Mouse (Mus musculus) skeletal muscle tissue, adult 2 months (tissue): ENCODE data around the gene Rassf5.
"Not testable (repeated sequence)": the region's sequence is repeated elsewhere in the genome, so short reads cannot be mapped to it uniquely, and the experiment has no call there.

ENCODE experiments used
- DNase-seq: peaks from one replicate; pipeline ENCODE4 v3.0.0-alpha.2; 2012; ENCODE audit warnings: low read depth, low spot score

Rassf5 gene

DNA sequence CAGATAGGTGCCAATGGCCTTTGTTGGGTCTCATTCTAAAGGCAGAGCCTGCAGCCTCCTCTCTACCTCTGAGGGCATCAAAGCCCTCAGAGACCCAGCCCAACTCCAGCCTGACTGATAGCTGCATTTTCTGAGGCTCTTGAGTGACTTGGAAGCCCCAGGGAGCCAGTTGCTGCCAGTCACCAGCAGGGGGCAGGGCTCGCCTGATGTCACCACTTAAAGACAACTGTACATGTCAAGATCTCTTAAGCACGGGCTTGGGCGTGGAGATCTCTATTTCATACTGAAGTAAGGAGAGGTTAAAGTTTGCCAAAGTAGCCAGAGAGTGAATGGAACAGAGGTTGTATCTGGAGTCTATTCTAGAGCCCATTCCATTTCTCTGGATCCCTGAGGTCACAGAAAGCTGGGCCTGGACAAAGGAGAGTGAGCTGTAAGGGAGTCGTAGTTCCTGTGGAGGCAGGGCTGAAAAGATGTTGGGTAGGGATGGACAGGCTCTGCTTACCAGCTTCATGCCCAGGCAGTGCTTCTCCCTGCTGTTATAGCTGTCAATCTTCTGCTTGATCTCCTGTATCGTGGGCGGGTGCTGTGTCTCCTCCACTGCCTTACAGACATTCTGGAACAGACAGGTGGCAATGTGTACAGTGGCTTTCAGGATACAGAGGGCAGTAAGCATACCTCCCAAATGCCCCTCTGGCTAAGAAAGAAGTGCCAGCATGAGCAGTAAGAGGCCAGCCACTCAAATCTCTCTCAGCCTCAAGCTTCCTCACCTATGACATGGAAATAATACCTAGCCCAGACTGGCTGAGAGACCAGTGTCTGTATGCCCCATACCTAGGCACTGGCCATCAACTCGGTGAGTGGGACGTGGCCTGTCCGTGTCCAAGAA lies 63.2 kb downstream of the Rassf5 start:
- DNase-seq: peak; percentile 71

DNA sequence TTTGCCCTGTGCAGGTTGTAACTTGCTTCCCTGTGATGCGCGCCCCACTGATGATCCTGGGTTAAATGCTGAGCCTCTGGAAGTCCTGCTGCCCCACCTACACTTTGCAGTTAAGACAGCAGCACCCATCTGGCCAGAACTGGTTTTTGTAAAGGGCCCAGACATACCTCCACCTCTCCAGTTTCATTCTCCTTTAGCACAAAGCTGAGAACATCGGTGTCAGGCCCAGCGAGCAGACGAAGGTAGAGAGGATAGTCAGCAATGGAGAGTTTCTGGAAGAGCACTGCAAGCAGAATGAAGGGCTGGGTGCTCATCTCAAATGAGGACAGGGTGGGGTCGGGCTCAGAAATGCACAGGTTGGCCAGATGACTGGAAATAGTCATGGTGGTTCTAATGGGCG lies 64.7 kb downstream of the Rassf5 start:
- no peak for DNase-seq

DNA sequence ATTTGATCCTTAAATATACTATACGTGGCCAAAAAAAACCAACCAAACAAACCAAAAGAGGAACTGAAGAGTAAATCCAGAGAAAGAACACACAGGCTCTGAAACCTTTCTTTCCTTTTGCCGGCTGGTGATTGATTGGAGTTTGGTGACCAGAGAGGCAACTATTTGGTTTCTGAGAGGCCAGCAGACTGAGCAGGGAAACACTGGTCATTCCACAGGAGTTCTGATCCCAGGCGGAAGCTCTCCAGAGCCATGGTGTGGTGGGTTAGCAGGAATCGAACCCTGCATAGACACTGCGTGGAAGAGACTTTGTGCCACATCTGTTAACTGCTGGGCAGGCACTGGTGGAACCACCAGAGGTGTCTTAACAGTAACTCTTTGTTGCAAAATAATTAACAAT lies 67.0 kb downstream of the Rassf5 start:
- no peak for DNase-seq

DNA sequence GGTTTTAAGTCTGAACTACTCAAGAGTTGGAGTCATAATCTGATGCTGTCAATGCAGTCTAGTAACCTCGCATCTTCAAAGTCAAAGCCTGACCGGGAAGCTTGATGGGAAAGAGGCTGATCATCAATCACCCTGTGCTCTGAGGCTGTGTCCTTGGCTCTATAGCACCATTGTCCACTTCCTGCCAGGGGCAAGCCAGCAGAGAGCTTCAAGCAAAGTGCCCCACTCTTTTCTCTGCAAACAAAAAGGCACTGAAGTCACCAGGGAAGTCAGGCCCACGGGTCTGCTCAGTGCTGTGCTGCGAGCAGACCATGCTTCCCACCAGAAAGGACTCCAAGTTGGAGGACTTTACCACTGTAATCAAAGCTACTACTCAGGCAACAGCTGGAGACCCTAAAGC lies 67.8 kb downstream of the Rassf5 start:
- DNase-seq: no peak

DNA sequence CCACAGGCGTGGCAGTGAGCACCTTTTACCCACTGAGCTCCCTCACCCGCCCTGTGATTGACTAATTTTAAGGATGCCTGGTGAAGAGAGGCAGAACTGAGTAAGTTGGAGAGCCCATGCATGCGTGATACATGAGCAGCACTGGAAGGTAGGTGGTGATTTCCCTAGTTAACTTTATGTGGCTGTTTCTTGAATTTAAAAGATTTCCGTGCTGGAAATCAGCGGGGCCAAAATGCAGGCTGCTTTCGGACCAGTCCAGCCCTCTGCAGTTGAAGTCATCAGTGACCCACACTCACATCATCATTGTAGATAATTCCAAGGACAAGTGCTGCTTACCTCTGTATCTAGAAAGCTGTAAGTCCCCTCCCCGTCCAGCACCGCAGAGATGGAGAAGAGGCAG lies 69.2 kb downstream of the Rassf5 start:
- no peak for DNase-seq

DNA sequence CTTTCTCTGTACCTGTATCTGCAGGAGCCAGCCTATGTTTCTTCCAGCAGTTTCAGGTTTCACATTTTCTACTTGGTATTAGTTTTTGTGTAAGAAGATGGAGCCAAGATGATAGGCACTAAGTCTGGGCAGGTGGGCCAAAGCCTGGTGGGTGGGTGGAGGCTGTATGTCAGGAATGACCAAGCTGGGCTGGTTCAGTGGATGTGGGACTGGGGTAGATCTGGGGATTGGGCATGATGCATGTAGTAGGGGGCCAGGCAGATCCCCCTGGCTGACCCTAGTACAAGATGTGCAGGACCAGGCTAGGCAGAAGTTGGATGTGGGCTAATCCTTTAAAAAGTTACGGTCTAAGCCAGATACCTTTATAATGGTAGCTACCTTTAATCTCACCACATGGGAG lies 69.9 kb downstream of the Rassf5 start:
- DNase-seq: no peak

DNA sequence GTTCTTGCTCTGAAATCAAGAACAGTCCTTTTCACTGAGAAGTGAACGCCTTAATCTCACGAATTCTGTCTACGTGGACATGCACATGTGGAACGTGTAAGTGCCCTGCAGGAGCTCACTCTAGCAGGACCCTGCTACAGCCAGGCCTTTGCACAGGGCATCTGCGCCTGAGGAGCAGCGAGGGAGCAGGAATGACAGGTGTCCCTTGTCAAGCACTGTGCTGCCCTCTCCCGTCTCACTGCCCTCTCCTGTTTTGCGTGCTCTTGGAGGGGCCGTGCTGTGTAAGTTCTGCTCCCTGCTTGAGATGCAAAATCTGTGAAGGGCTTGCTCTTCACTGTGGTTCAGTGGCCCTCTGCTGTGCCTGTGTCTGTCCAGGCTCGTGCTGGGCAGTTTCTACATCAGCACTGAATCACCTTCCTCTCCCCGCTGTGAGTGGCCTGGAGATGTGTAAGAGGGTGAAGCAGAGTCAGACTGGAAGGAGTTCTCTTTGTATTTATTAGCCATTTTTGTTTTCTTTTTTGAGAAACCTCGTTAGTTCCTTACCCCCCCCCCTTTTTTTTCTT lies 70.7 kb downstream of the Rassf5 start:
- no peak for DNase-seq

DNA sequence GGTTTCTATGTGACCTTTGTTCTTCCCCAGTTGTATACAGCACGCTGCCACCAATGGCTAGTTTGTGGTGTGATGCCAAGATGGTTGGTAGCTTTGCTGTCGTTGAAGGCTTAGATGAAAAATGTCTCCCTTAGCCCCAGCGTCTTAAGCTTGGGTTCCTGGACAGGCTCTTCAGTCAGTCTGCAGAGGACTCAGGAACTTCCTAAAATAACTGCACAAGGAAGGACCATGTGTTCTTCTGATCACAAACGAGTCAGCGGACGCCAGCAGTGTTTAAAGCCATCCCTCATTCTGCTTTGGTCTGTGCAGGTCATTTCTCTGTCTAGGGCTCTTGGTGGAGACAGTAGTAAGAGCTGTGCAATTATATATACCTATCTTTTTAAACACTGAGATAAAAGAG lies 71.2 kb downstream of the Rassf5 start:
- no peak for DNase-seq

DNA sequence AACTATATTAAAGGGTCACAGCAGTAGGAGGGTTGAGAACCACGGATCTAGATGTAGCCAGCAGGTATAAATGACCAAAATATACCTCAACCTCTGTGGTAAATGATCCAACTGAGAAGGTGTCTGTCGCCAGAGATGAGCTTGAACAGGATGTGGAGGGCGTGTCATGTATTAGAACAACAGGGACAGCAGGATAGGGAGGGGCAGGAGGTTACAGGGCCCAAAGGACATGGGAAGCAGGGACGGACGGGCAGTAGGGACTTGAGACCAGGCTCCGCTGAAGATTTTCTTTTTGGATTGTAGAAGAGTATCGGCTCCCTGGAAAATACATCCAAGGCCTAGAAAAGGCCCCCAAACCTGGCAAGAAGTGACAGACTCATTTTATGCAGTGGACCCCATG lies 72.1 kb downstream of the Rassf5 start:
- DNase-seq: no peak

DNA sequence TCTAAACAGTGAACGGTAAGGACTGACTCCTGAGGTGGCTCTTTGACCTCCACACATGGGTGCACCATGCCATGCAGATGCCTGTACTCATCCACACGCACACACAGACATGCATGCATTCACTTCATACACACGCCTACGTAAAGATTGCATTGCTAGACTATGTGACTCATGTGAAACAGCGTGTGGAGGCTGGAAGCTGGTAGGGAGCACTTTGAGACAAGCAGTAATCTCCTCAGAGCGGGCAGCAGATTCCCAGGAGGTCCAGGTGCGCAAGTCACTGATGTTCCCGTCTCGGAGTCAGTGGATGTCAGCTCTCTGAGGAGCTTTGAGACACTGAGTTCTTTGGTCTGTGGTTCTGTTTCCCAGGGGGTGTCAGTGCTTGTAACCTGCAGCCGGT lies 77.4 kb downstream of the Rassf5 start:
- DNase-seq: no peak

DNA sequence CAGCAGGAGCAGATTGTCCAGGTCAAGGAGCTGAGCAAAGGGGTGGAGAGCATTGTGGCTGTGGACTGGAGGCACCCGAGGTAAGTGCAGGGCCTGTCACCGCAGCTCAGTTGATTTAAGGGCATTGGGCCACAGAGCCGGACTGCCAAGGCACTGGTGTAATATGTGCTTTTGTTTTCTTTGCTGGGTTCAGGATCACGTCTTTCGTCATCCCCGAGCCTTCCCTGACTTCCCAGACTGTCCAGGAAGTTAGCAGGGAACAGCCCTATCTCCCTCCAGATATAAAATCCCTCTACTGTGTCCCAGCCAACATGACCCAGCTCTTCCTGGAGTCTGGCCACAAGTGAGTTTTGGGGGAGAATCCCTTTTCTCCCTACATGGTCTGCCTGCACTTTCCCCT lies 80.6 kb downstream of the Rassf5 start:
- DNase-seq: no peak

DNA sequence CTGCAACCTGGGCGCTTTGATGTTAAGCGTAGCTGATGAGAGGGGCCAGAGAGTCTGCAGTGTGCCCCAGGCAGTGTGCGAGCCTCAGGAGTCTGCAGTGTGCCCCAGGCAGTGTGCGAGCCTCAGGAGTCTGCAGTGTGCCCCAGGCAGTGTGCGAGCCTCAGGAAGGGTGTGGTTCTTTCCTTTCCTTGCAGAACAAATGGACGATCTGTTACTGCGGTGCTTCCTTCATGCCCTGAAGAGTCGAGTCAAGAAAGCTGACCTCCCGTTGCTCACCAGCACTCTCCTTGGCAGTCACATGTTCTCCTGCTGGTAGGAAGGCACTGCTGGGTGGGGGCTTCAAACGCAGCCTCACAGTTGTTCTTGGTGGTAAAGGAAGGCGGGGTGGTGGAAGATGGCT lies 84.0 kb downstream of the Rassf5 start:
- no peak for DNase-seq

DNA sequence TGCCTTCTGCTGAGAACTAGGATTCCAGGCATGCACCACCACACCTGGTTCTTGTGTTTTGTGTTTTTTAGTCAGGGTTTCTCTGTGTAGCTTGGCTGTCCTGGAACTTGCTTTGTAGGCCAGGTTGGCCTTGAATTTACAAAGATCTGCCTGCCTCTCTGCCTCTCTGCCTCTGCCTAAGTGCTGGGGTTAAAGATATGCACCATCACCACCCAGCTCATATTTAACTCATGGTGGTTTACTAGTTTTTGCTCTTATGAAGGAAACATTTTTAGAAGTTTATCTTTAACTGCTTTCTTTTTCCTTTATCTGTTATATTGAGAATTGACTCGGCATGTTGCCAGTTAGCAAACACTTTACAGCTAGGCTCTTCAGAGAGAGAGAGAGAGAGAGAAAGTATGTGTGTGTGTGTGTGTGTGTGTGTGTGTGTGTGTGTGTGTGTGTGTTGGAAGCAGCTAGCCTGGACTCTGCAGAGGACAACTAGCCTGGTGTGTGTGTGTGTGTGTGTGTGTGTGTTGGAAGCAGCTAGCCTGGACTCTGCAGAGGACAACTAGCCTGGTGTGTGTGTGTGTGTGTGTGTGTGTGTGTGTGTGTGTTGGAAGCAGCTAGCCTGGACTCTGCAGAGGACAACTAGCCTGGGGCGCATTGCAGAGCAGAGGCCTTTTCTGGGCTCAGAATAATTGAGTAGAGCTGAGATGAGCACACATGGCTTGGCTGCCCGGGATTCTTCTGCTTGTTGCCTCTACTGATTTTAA lies 85.3 kb downstream of the Rassf5 start:
- not testable (repeated sequence) for DNase-seq

DNA sequence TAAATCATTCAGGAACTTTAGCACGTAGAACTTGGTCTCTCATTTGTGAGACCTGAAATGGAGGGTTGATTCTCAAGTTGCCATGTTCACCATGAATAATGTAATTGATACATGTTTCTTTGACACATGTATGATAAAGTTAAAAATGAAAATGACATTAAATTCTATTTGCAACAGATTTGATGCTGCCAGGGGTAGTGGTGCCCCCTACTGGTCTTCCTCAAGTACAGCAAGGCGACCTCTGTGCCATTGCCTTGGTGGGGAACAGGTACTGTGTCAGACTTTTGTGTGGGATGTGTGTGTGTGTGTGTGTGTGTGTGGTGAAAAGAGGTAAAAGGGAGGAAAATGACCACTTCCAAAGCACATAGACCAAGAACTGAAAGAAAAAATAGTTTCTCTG lies 89.6 kb downstream of the Rassf5 start:
- DNase-seq: no peak

DNA sequence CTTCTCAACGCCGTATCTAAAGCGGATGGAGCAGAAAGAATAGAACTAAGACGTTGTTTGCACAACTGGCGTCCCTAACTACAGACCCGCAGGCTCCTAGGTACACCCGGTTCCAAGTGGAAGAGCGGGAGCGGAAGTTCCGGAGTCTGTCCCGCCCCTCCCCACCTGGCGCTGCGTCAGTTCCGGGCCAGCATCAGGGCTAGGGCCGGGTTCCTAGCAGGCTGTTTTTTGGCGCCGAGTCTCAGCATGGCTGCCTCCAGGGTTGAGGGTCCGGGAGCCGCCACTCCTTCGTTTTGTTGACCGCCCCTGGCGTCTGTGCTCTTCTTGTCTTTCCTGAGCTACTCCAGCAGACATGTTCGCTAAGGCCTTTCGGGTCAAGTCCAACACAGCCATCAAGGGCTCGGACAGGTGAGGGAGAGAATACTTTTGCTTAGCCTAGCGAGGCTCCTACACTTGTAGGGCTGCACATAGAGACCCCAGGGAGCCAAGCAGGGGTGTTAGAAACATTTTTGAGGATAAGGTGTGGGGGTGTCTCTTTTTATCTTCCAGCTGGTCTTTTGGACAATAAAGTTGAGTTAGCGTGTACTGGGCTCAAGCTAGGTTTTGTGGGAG lies 91.9 kb downstream of the Rassf5 start, which contains the start of gene Eif2d:
Gene Eif2d (plus strand): TSS at position 164 of the 612 bp plus-strand sequence.
- DNase-seq: peak; percentile 62

DNA sequence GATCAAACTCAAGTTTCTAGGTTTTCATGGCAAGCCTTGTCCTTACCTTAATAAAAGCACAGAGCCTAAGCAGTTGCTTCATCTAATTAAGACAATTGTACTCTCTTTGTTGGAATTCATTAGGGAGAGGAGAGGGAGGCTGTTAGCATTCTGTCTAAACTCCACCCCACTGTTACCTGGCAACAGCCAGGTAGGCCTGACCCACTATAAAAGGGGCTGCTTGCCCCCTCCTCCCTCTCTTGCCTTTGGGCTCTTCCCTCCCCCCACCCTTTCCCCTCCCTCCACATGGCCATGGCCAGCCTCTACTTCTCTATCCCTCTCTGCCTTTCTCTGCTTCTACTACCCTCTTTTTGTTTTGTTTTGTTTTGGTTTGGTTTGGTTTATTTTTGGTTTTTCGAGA lies 95.6 kb downstream of the Rassf5 start:
- DNase-seq: no peak

DNA sequence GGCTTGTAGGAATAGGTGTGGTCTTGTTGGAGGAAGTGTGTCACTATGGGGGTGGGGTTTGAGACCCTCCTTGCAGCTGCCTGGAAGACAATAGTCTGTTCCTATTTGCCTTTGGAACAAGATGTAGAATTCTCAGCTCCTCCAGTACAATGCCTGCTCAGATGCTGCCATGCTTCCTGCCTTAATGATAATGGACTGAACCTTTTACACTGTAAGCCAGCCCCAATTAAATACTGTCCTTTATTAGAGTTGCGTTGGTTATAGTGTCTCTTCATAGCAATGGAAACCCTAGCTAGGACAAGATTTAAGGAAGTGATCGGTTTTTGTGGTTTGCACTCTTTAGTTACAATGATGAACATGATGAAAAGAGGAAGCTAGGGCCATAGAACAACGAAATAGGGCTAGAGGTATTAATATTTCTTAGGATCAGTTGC lies 98.9 kb downstream of the Rassf5 start:
- DNase-seq: no peak

DNA sequence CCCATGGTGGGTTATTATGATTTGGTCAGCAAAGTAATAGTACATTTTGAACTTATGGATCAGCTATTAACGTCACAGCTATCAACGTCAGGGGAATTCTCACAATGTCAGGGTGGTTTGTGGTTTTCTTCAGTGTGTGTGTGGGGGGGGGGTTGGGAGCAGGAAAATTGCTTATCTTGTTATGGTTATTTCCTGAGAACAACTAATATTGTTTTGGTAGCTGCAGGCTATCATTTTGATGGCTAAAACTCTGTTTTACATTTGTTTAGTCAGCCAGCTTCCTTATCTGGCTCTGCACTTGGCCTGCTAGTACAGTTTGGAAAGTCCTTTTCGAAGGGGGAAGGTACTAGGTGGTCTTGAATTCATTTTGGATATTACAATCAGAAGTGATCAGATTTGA lies 99.8 kb downstream of the Rassf5 start:
- not testable (repeated sequence) for DNase-seq

DNA sequence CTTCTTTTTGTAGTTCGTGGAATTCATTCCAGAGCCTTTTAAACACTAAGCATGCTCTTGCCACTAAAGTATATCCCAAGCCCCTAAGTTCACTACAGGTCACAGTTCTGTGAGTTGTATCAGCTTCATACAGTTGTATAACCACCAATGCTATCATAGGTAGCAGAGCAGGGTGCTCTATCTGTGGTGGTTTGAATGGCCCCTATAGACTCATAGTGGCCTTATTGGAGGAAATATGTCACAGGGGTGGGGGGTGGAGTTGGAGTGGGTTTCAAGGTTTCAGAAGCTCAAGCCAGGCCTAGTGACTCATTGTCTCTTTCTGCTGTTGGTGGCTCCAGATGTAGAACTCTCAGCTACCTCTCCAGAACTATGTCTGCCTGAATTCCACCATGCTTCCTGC lies 102.6 kb downstream of the Rassf5 start:
- DNase-seq: no peak

DNA sequence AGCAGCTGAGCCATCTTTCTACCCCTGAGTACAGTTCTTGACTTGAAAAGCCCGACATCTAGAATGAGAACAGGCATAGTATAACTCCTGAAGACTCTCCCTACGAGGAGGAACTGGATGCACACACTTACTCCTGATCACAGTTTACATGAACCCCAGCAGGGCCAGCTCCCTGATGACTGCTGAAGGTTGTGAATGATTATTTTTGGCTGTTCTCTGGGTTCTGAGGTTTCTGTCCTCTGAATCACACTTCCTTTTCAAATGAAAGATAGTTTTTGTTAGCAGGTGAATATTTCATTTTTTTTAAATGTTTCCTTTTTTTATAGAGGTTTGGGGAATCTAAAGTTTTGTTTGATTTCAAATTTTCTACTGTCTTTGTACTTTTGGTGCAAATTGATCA lies 103.6 kb downstream of the Rassf5 start:
- no peak for DNase-seq

DNA sequence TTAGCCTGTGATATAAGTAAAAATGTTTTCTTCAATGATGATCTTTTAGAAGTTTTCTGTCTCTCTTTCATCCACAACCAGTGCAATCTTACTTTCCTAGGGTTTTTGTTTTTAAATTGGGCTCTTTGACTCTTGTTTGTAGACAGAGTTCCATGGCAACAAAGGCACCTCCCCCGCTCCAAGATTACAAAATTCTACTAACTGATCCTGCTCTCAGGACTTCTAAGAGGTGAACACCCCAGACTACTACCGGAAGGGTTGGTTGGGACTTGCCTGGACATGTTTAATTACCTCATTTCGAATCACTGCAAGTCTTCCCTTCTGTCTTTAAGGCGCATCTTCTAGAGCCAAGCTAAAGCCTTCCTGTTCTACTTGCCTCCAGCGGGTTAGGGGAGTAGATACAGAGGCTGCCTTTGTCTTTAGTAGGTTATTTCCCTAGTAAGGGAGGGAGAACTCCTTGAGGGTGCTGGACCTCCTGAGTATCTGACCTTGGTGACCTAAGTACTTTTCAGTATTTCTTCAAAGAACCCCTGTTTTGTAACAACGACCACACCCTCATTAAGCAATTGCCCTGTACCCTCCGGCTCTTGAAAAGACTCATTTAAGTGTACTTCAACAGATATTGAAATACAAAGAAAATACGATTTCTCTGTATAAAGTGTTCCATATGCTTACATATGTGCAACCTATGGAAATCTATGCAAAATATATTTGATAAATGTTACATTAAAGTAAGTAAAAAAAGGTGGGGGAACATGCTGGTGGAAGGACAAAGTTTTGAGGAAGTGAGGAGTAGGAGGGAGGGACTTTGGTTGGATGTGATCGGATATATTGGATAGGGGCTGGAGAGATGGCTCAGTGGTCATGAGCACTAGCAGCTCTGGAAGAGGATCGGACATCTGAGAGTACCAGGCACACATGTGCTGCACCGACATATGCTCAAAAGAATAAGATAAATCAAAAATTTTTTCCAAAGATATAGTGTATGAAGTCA lies 105.7 kb downstream of the Rassf5 start:
- no peak for DNase-seq
